Mouse (Mus musculus): ENCODE results near the gene Prcd. TPM values are rescaled to one million over a fixed set of nuclear protein-coding genes. Genes with fewer than 3 reads are reported as not detected.
"Not testable (repeated sequence)": the region's sequence is repeated elsewhere in the genome, so short reads cannot be mapped to it uniquely, and the experiment has no call there.

Prcd gene
- total RNA-seq, 2 experiments from 2014 or later, result 2.1 TPM; not detected in 1

- no peak for ATAC-seq (replicated peaks; ENCODE audit: low FRiP score, low TSS enrichment, poor library complexity, severe bottlenecking)
These were observed 8.6 kb downstream of the Prcd start for GRCm38 (mm10) chr11:116661948-116662377.

GRCm38 (mm10) chr11:116665289-116665688, 12.0 kb downstream of the Prcd start:
- ATAC-seq (replicated peaks; ENCODE audit: low FRiP score, low TSS enrichment, poor library complexity, severe bottlenecking), result no peak

- no peak for ATAC-seq (replicated peaks; ENCODE audit: low FRiP score, low TSS enrichment, poor library complexity, severe bottlenecking)
These were observed 13.2 kb downstream of the Prcd start for GRCm38 (mm10) chr11:116666566-116666965.

DNA sequence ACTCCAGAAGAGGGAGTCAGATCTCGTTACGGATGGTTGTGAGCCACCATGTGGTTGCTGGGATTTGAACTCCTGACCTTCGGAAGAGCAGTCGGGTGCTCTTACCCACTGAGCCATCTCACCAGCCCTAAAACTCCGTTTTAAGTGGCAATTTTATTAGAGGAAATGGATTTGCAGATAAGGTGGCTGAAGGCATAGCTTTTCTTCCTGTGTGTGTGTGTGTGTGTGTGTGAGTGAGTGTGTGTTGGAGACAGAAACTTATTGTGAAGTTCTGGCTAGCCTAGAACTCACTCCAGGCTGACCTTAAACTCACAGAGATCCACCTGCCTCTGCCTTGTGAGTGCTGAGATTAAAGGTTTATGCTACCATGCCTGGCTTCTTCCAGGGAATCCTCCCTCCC, 13.7 kb downstream of the Prcd start:
- not testable (repeated sequence) for ATAC-seq (replicated peaks; ENCODE audit: low FRiP score, low TSS enrichment, poor library complexity, severe bottlenecking)

GRCm38 (mm10) chr11:116667930-116668329, 14.6 kb downstream of the Prcd start:
- no peak for ATAC-seq (replicated peaks; ENCODE audit: low FRiP score, low TSS enrichment, poor library complexity, severe bottlenecking)

GRCm38 (mm10) chr11:116668381-116668825, 15.1 kb downstream of the Prcd start:
- ATAC-seq (replicated peaks; ENCODE audit: low FRiP score, low TSS enrichment, poor library complexity, severe bottlenecking), result no peak

- no peak for ATAC-seq (replicated peaks; ENCODE audit: low FRiP score, low TSS enrichment, poor library complexity, severe bottlenecking)
These were observed 15.5 kb downstream of the Prcd start for GRCm38 (mm10) chr11:116668839-116669238.

- ATAC-seq (replicated peaks; ENCODE audit: low FRiP score, low TSS enrichment, poor library complexity, severe bottlenecking), result no peak
These were observed 16.0 kb downstream of the Prcd start for GRCm38 (mm10) chr11:116669316-116669715.

GRCm38 (mm10) chr11:116669787-116670365, 16.5 kb downstream of the Prcd start:
- no peak for ATAC-seq (replicated peaks; ENCODE audit: low FRiP score, low TSS enrichment, poor library complexity, severe bottlenecking)

DNA sequence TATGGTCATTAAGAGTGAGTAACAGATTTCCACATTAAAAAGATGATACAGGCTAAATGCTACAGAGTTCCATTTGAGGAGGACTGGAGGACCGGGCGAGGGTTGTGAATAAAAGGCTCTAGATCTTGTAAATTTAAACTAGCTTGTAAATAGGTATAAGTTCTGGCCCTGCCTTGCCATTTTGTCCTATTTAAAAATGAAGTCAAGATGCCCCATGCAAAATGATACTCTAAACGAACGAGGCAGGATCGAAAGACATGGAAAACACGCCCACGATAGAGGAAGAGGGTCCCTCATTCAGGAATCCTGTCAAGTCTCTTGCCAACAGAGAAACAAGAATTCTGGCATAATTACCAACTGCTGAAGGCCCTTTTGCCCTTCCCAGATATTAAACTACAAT, 17.1 kb downstream of the Prcd start:
- ATAC-seq (replicated peaks; ENCODE audit: low FRiP score, low TSS enrichment, poor library complexity, severe bottlenecking), result no peak

DNA sequence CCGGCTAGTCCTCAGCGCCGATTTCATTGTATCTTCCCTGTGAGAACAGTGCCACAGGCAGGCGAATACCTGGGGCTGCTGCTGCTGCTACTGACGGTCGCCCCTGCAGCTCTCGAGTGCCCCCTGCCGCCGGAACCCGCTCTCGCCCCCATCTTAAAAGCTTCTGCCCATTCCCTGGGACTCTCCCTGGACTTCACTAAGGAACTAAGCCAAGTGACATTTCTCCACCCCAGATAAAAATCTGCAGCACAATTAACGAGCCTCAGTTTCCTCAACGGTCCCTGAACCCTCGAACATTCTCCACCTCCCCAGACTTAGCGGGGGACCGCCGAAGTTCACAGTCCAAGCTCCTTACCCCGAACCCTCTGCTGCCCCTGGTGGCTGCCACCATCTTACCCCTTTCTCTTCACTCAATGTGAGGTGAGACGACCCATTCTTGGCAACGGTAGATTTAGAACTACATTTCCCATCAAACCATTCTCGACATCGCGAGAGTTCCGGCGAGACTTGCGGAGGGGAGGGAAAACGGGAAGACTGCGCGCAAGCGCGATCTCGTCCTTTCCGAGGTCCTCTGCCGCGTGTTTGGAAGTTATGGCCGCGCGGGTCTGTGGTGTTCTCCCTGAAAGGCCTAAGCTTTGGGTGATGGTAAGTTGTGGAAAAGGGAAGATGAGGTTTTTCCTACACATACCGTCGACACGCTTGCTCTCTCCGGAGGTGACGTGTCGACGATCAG, 17.9 kb downstream of the Prcd start:
- ATAC-seq (replicated peaks; ENCODE audit: low FRiP score, low TSS enrichment, poor library complexity, severe bottlenecking), result peak; percentile 89

GRCm38 (mm10) chr11:116671845-116672434, 18.6 kb downstream of the Prcd start:
- no peak for ATAC-seq (replicated peaks; ENCODE audit: low FRiP score, low TSS enrichment, poor library complexity, severe bottlenecking)

DNA sequence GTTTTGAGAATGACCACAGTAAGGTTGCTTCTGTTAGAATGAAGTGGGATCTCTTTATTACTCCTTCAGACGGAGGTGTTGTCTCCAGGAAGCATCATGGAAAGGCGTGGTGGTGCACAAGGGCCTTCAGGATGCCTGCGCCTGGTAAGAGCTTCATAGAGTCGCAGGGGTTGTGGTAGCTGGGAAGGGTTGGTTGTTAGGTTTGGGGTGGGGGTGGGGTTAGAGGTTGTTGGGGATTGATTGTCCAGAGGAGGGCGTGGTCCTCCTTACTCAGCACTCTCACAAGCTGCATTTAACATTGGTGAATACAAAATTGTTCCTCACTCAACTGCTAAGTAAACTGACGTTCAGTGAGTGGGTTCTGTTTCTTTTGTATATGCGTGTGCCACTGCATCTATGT, 19.3 kb downstream of the Prcd start:
- 0 out of 2 replicates have a peak, but pooled peaks have one; percentile 5 for ATAC-seq (replicated peaks; ENCODE audit: low FRiP score, low TSS enrichment, poor library complexity, severe bottlenecking)

DNA sequence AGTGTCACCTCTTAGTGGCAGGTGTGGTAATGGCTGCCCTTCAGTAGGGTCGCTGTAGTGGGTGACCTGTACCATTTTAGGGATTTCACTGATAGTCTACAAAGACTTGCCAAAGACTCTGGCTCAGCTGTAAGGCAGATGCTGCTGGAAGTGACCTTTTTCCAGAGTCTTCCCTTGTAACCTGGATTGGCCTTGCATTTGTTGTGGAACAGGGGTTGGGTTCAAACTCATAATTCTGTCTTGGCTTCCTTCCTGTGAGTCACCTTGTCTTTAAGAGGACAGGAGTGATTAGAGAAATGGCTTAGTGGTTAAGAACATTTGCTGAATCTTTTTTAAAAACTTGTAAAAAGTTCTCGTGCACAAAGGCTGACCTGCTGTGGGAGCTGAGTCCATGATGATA, 20.1 kb downstream of the Prcd start:
- no peak for ATAC-seq (replicated peaks; ENCODE audit: low FRiP score, low TSS enrichment, poor library complexity, severe bottlenecking)

GRCm38 (mm10) chr11:116674616-116675379, 21.5 kb downstream of the Prcd start:
- ATAC-seq (replicated peaks; ENCODE audit: low FRiP score, low TSS enrichment, poor library complexity, severe bottlenecking), result no peak

- ATAC-seq (replicated peaks; ENCODE audit: low FRiP score, low TSS enrichment, poor library complexity, severe bottlenecking), result not testable (repeated sequence)
These were observed 22.1 kb downstream of the Prcd start for GRCm38 (mm10) chr11:116675429-116675828.

GRCm38 (mm10) chr11:116676175-116676976, 23.0 kb downstream of the Prcd start:
- no peak for ATAC-seq (replicated peaks; ENCODE audit: low FRiP score, low TSS enrichment, poor library complexity, severe bottlenecking)

GRCm38 (mm10) chr11:116677711-116678441, 24.5 kb downstream of the Prcd start:
- no peak for ATAC-seq (replicated peaks; ENCODE audit: low FRiP score, low TSS enrichment, poor library complexity, severe bottlenecking)

- no peak for ATAC-seq (replicated peaks; ENCODE audit: low FRiP score, low TSS enrichment, poor library complexity, severe bottlenecking)
These were observed 25.8 kb downstream of the Prcd start for GRCm38 (mm10) chr11:116679148-116679547.

Data from megakaryocyte-erythroid progenitor cell, adult 5-6 weeks (primary cell).